Mouse (Mus musculus) Muller cell, postnatal 12 days (primary cell): ENCODE measurements around the gene Adgrl3.
"Not testable (repeated sequence)": the region's sequence is repeated elsewhere in the genome, so short reads cannot be mapped to it uniquely, and the experiment has no call there.

Experiments
- DNase-seq: peaks from one replicate; pipeline ENCODE4 v3.0.0-alpha.2; 2015; ENCODE audit errors: inconsistent ontology term

Adgrl3 gene

GRCm38 (mm10) chr5:81375992-81376391, 356.1 kb downstream of the Adgrl3 start:
- no peak for DNase-seq

- DNase-seq, result no peak
Observed at GRCm38 (mm10) chr5:81405582-81406143, 385.7 kb downstream of the Adgrl3 start.

- DNase-seq, result no peak
Observed at GRCm38 (mm10) chr5:81417326-81417725, 397.4 kb downstream of the Adgrl3 start.

GRCm38 (mm10) chr5:81427393-81427792, 407.5 kb downstream of the Adgrl3 start:
- DNase-seq, result no peak

GRCm38 (mm10) chr5:81436375-81436774, 416.4 kb downstream of the Adgrl3 start:
- no peak for DNase-seq

GRCm38 (mm10) chr5:81442150-81442549, 422.2 kb downstream of the Adgrl3 start:
- DNase-seq, result peak; percentile 19

- DNase-seq, result no peak
Observed at GRCm38 (mm10) chr5:81465971-81466370, 446.0 kb downstream of the Adgrl3 start.

GRCm38 (mm10) chr5:81474681-81475080, 454.7 kb downstream of the Adgrl3 start:
- peak; percentile 38 for DNase-seq

GRCm38 (mm10) chr5:81475406-81475805, 455.5 kb downstream of the Adgrl3 start:
- DNase-seq, result no peak

- no peak for DNase-seq
Observed at GRCm38 (mm10) chr5:81475971-81476606, 456.2 kb downstream of the Adgrl3 start.

- no peak for DNase-seq
Observed at GRCm38 (mm10) chr5:81480911-81481310, 461.0 kb downstream of the Adgrl3 start.

- no peak for DNase-seq
Observed at GRCm38 (mm10) chr5:81483890-81484289, 464.0 kb downstream of the Adgrl3 start.

- DNase-seq, result peak; percentile 26
Observed at GRCm38 (mm10) chr5:81501076-81501475, 481.1 kb downstream of the Adgrl3 start.

- no peak for DNase-seq
Observed at GRCm38 (mm10) chr5:81518720-81519496, 499.0 kb downstream of the Adgrl3 start.

- DNase-seq, result peak; percentile 86
Observed at GRCm38 (mm10) chr5:81519497-81520382, 499.8 kb downstream of the Adgrl3 start.

- no peak for DNase-seq
Observed at GRCm38 (mm10) chr5:81522760-81523159, 502.8 kb downstream of the Adgrl3 start.

GRCm38 (mm10) chr5:81524532-81524961, 504.6 kb downstream of the Adgrl3 start:
- DNase-seq, result no peak

- no peak for DNase-seq
Observed at GRCm38 (mm10) chr5:81525326-81525725, 505.4 kb downstream of the Adgrl3 start.

GRCm38 (mm10) chr5:81531639-81532038, 511.7 kb downstream of the Adgrl3 start:
- peak; percentile 26 for DNase-seq

GRCm38 (mm10) chr5:81550211-81550610, 530.3 kb downstream of the Adgrl3 start:
- no peak for DNase-seq

GRCm38 (mm10) chr5:81555149-81555548, 535.2 kb downstream of the Adgrl3 start:
- not testable (repeated sequence) for DNase-seq

GRCm38 (mm10) chr5:81556008-81556407, 536.1 kb downstream of the Adgrl3 start:
- DNase-seq, result no peak
